Mouse (Mus musculus): Measurements from ENCODE around the gene Heatr5a. TPM values are rescaled to one million over a fixed set of nuclear protein-coding genes. Genes with fewer than 3 reads are reported as not detected.

Gene Heatr5a
- total RNA-seq (2012; rRNA removed) = 20.9 and 23.0 TPM in 2 replicates

DNA sequence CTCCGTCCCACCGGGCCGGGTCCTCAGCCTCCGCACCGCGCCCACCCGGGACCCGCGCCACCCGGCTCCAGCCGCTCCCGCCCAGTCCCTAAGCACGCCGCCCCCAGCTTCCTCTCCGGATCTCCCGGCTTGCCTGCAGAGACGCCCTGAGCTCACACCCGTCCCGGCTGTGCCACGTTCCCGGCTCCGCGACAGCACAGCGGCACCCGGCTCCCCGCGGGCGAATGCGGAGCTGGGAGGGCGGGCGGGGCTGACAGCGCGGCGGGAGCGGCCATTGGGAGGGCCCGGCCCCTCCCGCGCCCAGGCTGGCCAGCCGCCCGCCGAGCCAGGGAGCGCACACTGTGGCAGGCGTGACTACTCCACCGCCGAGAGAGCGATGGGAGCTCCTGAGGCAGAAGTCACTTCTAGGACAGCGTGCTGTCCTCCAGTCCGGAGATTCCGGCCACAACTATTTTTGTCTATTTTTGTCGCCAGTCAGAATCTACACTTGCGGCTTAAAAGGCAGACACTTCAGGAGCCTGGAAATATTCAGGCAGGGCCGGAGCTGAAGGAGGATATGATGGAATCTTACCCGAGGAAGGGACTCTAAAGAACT, at the start of gene Heatr5a:
Gene Heatr5a (minus strand): TSS at position 252 of the 595 bp plus-strand sequence.
- Histone ChIP-seq H3K27ac (ENCODE audit: insufficient read depth, low read depth, low read length, poor library complexity, severe bottlenecking) (no peak within 1 kb of the TSS), H3K4me3 (ENCODE audit: insufficient read depth in 1 of 2, low read depth in 1 of 2, low read length in 2 of 2, poor library complexity in 1 of 2, severe bottlenecking in 1 of 2) (peak within 1 kb of the TSS; percentile 85 to 95), H3K9ac (ENCODE audit: insufficient read depth, low read depth, low read length, poor library complexity, severe bottlenecking) (peak within 1 kb of the TSS; percentile 81), H3K9me3 (ENCODE audit: control insufficient read depth, insufficient read depth, low read depth, low read length) (no peaks in the 10 kb centered on the region), H3K36me3 (ENCODE audit: control insufficient read depth, insufficient read depth, low read length, poor library complexity, severe bottlenecking) (no peaks in the 10 kb centered on the region), H3K4me1 (ENCODE audit: control insufficient read depth in 2 of 2, insufficient read depth in 2 of 2, low read length in 2 of 2, poor library complexity in 1 of 2) (no peaks in the 10 kb centered on the region)
- DNase-seq (ENCODE audit: low read depth, low spot score) = peak; percentile 56
- in situ Hi-C loops (cut with MboI; ENCODE audit: low sequenced_read_pairs in 2 of 2, unreplicated experiment in 2 of 2) = no loop called here
- TF ChIP-seq HCFC1 (IDR thresholded peaks at IDR 0.05; ENCODE audit: borderline replicate concordance, insufficient read depth, low read length) = peak; percentile 80
- TF ChIP-seq ZNF384 (IDR thresholded peaks at IDR 0.05; ENCODE audit: low read depth, low read length) = no peak

DNA sequence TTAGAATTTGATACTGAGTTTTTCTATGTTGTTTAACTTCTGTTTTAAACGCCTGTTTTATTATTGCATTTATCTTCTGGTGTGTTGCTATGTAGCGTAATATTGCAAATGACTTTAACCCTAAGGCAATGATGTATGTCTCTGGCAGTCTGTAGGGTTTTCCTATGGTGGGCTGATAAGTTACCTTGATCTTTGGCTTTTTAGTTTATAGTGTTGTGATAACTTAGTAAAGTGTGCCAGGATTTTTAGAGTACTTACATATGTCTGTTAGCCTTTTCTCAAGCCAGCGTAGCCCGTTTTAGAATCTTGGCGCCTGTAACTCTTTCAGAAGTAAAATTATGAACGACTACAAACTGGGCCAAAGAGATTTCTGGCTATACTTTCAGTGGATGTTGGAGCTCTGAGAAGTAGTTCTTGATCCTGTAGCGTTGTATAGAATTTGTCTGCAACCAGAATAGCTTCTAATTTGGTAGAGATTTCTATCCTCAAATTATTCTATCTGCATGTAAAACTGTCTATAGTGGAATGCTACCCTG, 43.4 kb upstream of the Heatr5a start:
- H3K4me1 ChIP-seq (ENCODE audit: control insufficient read depth in 2 of 2, insufficient read depth in 2 of 2, low read length in 2 of 2, poor library complexity in 1 of 2) = no peaks in the 10 kb centered on the region
- DNase-seq (ENCODE audit: low read depth, low spot score) = no peak
- no peaks in the 10 kb centered on the region for H3K36me3 ChIP-seq (ENCODE audit: control insufficient read depth, insufficient read depth, low read length, poor library complexity, severe bottlenecking)
- H3K27ac ChIP-seq (ENCODE audit: insufficient read depth, low read depth, low read length, poor library complexity, severe bottlenecking) = no peak overlapping the region
- TF ChIP-seq ZNF384 (IDR thresholded peaks at IDR 0.05; ENCODE audit: low read depth, low read length) = no peak
- no peak for TF ChIP-seq MAFK (IDR thresholded peaks at IDR 0.05; ENCODE audit: insufficient read depth, low read depth, low read length)
- no peak for TF ChIP-seq HCFC1 (IDR thresholded peaks at IDR 0.05; ENCODE audit: borderline replicate concordance, insufficient read depth, low read length)
- TF ChIP-seq ZC3H11A (IDR thresholded peaks at IDR 0.05; ENCODE audit: borderline replicate concordance, low read depth, low read length) = no peak
- no peak for TF ChIP-seq CHD2 (IDR thresholded peaks at IDR 0.05; ENCODE audit: low read depth, low read length)
- no peaks in the 10 kb centered on the region for H3K9me3 ChIP-seq (ENCODE audit: control insufficient read depth, insufficient read depth, low read depth, low read length)
- H3K4me3 ChIP-seq (ENCODE audit: insufficient read depth in 1 of 2, low read depth in 1 of 2, low read length in 2 of 2, poor library complexity in 1 of 2, severe bottlenecking in 1 of 2) = no peak overlapping the region
- in situ Hi-C loops (cut with MboI; ENCODE audit: low sequenced_read_pairs in 2 of 2, unreplicated experiment in 2 of 2) = no loop called here
- no peak overlapping the region for H3K9ac ChIP-seq (ENCODE audit: insufficient read depth, low read depth, low read length, poor library complexity, severe bottlenecking)

DNA sequence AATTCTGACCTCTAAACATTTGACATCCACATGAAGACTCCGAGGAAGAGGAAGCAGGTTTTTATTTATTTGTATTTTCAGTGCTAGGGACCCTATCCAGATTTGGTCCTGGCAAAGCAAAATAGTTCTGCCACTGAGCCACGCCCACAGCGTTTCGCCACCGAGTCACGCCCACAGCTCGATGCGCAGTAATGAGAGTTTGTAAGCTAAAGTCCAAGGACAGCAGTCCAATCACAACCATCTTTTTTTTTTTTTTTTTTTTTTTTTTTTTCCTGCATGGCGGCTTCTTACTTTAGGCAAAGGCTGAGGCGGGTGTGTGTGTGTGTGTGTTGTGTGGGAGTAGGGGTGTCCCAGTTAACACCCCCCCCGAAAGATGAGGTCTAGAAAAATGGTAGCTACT, 42.9 kb upstream of the Heatr5a start:
- Histone ChIP-seq H3K4me1 (ENCODE audit: control insufficient read depth in 2 of 2, insufficient read depth in 2 of 2, low read length in 2 of 2, poor library complexity in 1 of 2) (no peaks in the 10 kb centered on the region), H3K36me3 (ENCODE audit: control insufficient read depth, insufficient read depth, low read length, poor library complexity, severe bottlenecking) (no peaks in the 10 kb centered on the region), H3K9me3 (ENCODE audit: control insufficient read depth, insufficient read depth, low read depth, low read length) (no peaks in the 10 kb centered on the region), H3K4me3 (ENCODE audit: insufficient read depth in 1 of 2, low read depth in 1 of 2, low read length in 2 of 2, poor library complexity in 1 of 2, severe bottlenecking in 1 of 2) (no peak overlapping the region), H3K9ac (ENCODE audit: insufficient read depth, low read depth, low read length, poor library complexity, severe bottlenecking) (no peak overlapping the region), H3K27ac (ENCODE audit: insufficient read depth, low read depth, low read length, poor library complexity, severe bottlenecking) (no peak overlapping the region)
- TF ChIP-seq ZC3H11A (IDR thresholded peaks at IDR 0.05; ENCODE audit: borderline replicate concordance, low read depth, low read length) (no peak), MAFK (IDR thresholded peaks at IDR 0.05; ENCODE audit: insufficient read depth, low read depth, low read length) (no peak), HCFC1 (IDR thresholded peaks at IDR 0.05; ENCODE audit: borderline replicate concordance, insufficient read depth, low read length) (no peak), CHD2 (IDR thresholded peaks at IDR 0.05; ENCODE audit: low read depth, low read length) (no peak), ZNF384 (IDR thresholded peaks at IDR 0.05; ENCODE audit: low read depth, low read length) (peak; percentile 67; the same call in 1 of the 2 replicates)
- in situ Hi-C loops (cut with MboI; ENCODE audit: low sequenced_read_pairs in 2 of 2, unreplicated experiment in 2 of 2) = no loop called here
- DNase-seq (ENCODE audit: low read depth, low spot score) = no peak

DNA sequence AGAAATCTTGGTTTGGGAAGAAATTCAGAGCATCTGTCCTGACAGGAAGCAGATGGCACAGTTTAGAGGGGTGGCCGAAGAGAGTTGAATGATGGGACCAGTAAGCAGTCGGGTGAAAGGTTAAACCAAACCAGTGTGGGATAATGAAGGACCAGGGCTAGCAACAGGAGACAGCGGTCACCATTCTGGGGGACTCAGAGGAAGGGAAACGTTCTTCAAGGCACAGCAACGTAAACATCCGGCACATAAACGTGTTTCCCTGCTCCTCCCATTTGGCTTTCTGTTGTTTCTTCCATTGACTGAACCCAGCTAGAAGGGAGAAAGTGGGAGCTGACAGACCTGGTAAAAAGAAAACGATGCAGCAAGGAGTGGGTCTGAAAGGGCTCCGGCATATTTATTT, 42.2 kb upstream of the Heatr5a start:
- Histone ChIP-seq H3K27ac (ENCODE audit: insufficient read depth, low read depth, low read length, poor library complexity, severe bottlenecking) (no peak overlapping the region), H3K4me1 (ENCODE audit: control insufficient read depth in 2 of 2, insufficient read depth in 2 of 2, low read length in 2 of 2, poor library complexity in 1 of 2) (no peaks in the 10 kb centered on the region), H3K9ac (ENCODE audit: insufficient read depth, low read depth, low read length, poor library complexity, severe bottlenecking) (no peak overlapping the region), H3K36me3 (ENCODE audit: control insufficient read depth, insufficient read depth, low read length, poor library complexity, severe bottlenecking) (no peaks in the 10 kb centered on the region), H3K4me3 (ENCODE audit: insufficient read depth in 1 of 2, low read depth in 1 of 2, low read length in 2 of 2, poor library complexity in 1 of 2, severe bottlenecking in 1 of 2) (no peak overlapping the region), H3K9me3 (ENCODE audit: control insufficient read depth, insufficient read depth, low read depth, low read length) (no peaks in the 10 kb centered on the region)
- no peak for DNase-seq (ENCODE audit: low read depth, low spot score)
- in situ Hi-C loops (cut with MboI; ENCODE audit: low sequenced_read_pairs in 2 of 2, unreplicated experiment in 2 of 2) = no loop called here
- TF ChIP-seq ZNF384 (IDR thresholded peaks at IDR 0.05; ENCODE audit: low read depth, low read length) = no peak
- TF ChIP-seq CHD2 (IDR thresholded peaks at IDR 0.05; ENCODE audit: low read depth, low read length) = no peak
- no peak for TF ChIP-seq HCFC1 (IDR thresholded peaks at IDR 0.05; ENCODE audit: borderline replicate concordance, insufficient read depth, low read length)
- no peak for TF ChIP-seq MAFK (IDR thresholded peaks at IDR 0.05; ENCODE audit: insufficient read depth, low read depth, low read length)
- TF ChIP-seq ZC3H11A (IDR thresholded peaks at IDR 0.05; ENCODE audit: borderline replicate concordance, low read depth, low read length) = no peak
